Mouse (Mus musculus): ENCODE data around the gene Kcnma1.
A peak's percentile ranks its signal among the peaks of the same experiment; 100 is the strongest.

Kcnma1 gene

GRCm38 (mm10) chr14:23848529-23849141, 165.7 kb downstream of the Kcnma1 start:
- DNase-seq (ENCODE audit: low spot score) = no peak

- DNase-seq (ENCODE audit: low spot score) = no peak
These were observed 167.6 kb downstream of the Kcnma1 start for GRCm38 (mm10) chr14:23846706-23847105.

- no peak for DNase-seq (ENCODE audit: low spot score)
These were observed 172.3 kb downstream of the Kcnma1 start for GRCm38 (mm10) chr14:23842025-23842424.

- no peak for DNase-seq (ENCODE audit: low spot score)
These were observed 174.7 kb downstream of the Kcnma1 start for GRCm38 (mm10) chr14:23839613-23840012.

- DNase-seq (ENCODE audit: low spot score) = peak; percentile 26
These were observed 178.7 kb downstream of the Kcnma1 start for GRCm38 (mm10) chr14:23835387-23836111.

GRCm38 (mm10) chr14:23831284-23831683, 183.0 kb downstream of the Kcnma1 start:
- no peak for DNase-seq (ENCODE audit: low spot score)

- no peak for DNase-seq (ENCODE audit: low spot score)
These were observed 184.0 kb downstream of the Kcnma1 start for GRCm38 (mm10) chr14:23830316-23830715.

GRCm38 (mm10) chr14:23828711-23829320, 185.5 kb downstream of the Kcnma1 start:
- DNase-seq (ENCODE audit: low spot score) = no peak

GRCm38 (mm10) chr14:23824937-23825336, 189.4 kb downstream of the Kcnma1 start:
- DNase-seq (ENCODE audit: low spot score) = no peak

- DNase-seq (ENCODE audit: low spot score) = no peak
These were observed 190.0 kb downstream of the Kcnma1 start for GRCm38 (mm10) chr14:23824267-23824666.

- DNase-seq (ENCODE audit: low spot score) = no peak
These were observed 196.7 kb downstream of the Kcnma1 start for GRCm38 (mm10) chr14:23817585-23817984.

- DNase-seq (ENCODE audit: low spot score) = no peak
These were observed 204.2 kb downstream of the Kcnma1 start for GRCm38 (mm10) chr14:23810081-23810480.

- no peak for DNase-seq (ENCODE audit: low spot score)
These were observed 205.2 kb downstream of the Kcnma1 start for GRCm38 (mm10) chr14:23809124-23809523.

GRCm38 (mm10) chr14:23806378-23806777, 207.9 kb downstream of the Kcnma1 start:
- no peak for DNase-seq (ENCODE audit: low spot score)

- no peak for DNase-seq (ENCODE audit: low spot score)
These were observed 217.4 kb downstream of the Kcnma1 start for GRCm38 (mm10) chr14:23796878-23797277.

GRCm38 (mm10) chr14:23792674-23793073, 221.6 kb downstream of the Kcnma1 start:
- peak; percentile 24 for DNase-seq (ENCODE audit: low spot score)

GRCm38 (mm10) chr14:23792076-23792475, 222.2 kb downstream of the Kcnma1 start:
- DNase-seq (ENCODE audit: low spot score) = no peak

GRCm38 (mm10) chr14:23791261-23791691, 223.0 kb downstream of the Kcnma1 start:
- DNase-seq (ENCODE audit: low spot score) = peak; percentile 27

- DNase-seq (ENCODE audit: low spot score) = no peak
These were observed 227.6 kb downstream of the Kcnma1 start for GRCm38 (mm10) chr14:23786687-23787073.

GRCm38 (mm10) chr14:23785921-23786686, 228.2 kb downstream of the Kcnma1 start:
- DNase-seq (ENCODE audit: low spot score) = no peak

GRCm38 (mm10) chr14:23782845-23783609, 231.3 kb downstream of the Kcnma1 start:
- no peak for DNase-seq (ENCODE audit: low spot score)

GRCm38 (mm10) chr14:23774542-23774941, 239.7 kb downstream of the Kcnma1 start:
- DNase-seq (ENCODE audit: low spot score) = no peak
